Mouse (Mus musculus) heart, postnatal 0 days (tissue): ENCODE data around the gene Plcg2.

Experiments
- CTCF ChIP-seq: IDR thresholded peaks from 2 replicates; pipeline ENCODE4 v1.5.1; 2016; ENCODE audit warnings: antibody characterized with exemption, control low read depth, low read depth
- EP300 ChIP-seq: IDR thresholded peaks from 2 replicates; pipeline ENCODE4 v1.6.1; 2016; ENCODE audit warnings: antibody characterized with exemption, low read depth

- TF ChIP-seq CTCF (no peak), EP300 (no peak)
Measured at GRCm38 (mm10) chr8:117683925-117684472, 185.9 kb downstream of the Plcg2 start.
